Mouse (Mus musculus) common myeloid progenitor, adult 5-6 weeks (primary cell): ENCODE results near the gene Cd3g. TPM values are rescaled to one million over a fixed set of nuclear protein-coding genes. Genes with fewer than 3 reads are reported as not detected.

Source experiments
- ATAC-seq: replicated peaks from 2 replicates; pipeline ENCODE4 v1.8.0; 2016; ENCODE audit warnings: low read depth, mild to moderate bottlenecking, moderate TSS enrichment, inconsistent platforms; ENCODE audit not compliant: poor library complexity, severe bottlenecking
- total RNA-seq: library from RNA; stranded (forward); fragments of 200-1000, 187-1606 nt; gene quantifications from 2 replicates; pipeline ENCODE4 v1.2.3, GENCODE M21; 2017

The Cd3g gene
- total RNA-seq, 1 experiment from 2014 or later, result 1.4 TPM

- ATAC-seq, result peak; percentile 80
These were observed 59.1 kb downstream of the Cd3g start for GRCm38 (mm10) chr9:44921123-44921468.

DNA sequence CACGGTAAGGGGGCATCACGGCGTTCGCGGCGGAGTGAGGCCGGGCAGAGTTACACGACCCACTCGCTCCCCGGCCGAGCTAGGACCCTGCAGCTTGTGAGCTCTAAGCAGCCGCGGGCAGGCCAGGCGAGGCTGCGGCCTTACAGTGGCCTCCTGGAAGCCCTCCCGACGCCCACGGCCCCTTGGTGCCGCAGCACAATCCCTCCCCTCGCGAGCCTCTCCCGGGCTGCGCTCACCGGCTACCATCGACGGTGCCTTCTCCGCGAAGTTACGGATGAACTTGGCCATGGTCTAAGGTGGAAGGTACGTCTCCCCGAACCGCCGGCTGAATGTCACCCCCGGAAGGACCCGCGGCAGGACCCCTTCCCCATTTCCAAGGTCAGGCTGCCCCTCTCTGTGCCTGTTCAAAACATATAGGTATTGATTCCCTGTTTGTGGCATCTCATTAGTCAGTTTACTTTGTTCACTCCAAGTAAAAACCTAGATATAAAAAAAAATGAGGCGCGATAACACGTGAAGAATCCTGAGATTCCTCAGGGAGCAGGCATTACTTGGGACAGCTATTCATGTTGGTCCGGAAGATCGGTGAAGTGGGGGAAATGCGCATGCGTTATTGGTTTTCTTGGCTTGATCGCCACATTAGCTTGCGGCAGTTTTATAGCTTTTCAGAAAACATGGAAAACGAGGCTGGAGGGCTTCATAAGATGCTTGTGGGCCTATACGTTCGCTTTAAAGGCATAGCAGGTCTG lies 59.7 kb downstream of the Cd3g start, which contains the start of gene Atp5l:
Gene Atp5l, minus strand, starts transcription at position 369 of the 749 bp plus-strand sequence.
- peak; percentile 88 for ATAC-seq

DNA sequence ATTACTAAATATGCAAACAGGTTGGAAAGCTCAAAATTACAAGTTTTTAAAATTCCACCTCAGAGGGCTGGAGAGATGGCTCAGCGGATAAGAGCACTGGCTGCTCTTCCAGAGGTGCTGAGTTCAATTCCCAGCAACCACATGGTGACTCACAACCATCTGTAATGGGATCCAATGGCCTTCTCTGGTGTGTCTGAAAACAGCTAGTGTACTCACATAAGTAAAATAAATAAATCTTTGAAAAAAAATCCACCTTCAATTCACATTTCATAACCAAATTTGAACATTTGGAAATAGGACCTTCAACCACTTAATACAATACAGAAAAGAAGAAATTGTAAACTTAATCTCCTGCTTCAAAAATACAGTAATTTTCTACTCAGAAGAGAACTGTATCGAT lies 60.6 kb downstream of the Cd3g start:
- no peak for ATAC-seq

Other genes starting within 250 kb of the Cd3g start
- gene Phldb1, start 245.2 kb downstream of the Cd3g start, total RNA-seq, result 7.9 and 9.5 TPM in 2 replicates
- gene Arcn1, start 212.6 kb downstream of the Cd3g start, total RNA-seq, result 167 and 196 TPM in 2 replicates
- 26.1 and 37.7 TPM in 2 replicates for gene Ift46, start 212.5 kb downstream of the Cd3g start, total RNA-seq
- gene Tmem25, start 181.1 kb downstream of the Cd3g start, total RNA-seq, result 0.44 and 1.4 TPM in 2 replicates
- not detected in 2 replicates for gene Ttc36, start 177.4 kb downstream of the Cd3g start, total RNA-seq
- 19.9 and 21.1 TPM in 2 replicates for gene Kmt2a, start 99.1 kb downstream of the Cd3g start, total RNA-seq
- 118 and 199 TPM in 2 replicates for gene Atp5l, start 59.7 kb downstream of the Cd3g start, total RNA-seq
- gene Ube4a, start 14.8 kb downstream of the Cd3g start, total RNA-seq, result 33.7 and 52.3 TPM in 2 replicates
- gene Cd3d, start 1.4 kb upstream of the Cd3g start, total RNA-seq, result 0.05 TPM in 1 of 2 replicates, not detected in the other
- gene Cd3e, start 29.2 kb upstream of the Cd3g start, total RNA-seq, result not detected in 2 replicates
- not detected in 2 replicates for gene Mpzl2, start 59.4 kb upstream of the Cd3g start, total RNA-seq
- gene Mpzl3, start 74.8 kb upstream of the Cd3g start, total RNA-seq, result 0.27 and 1.0 TPM in 2 replicates
- 1.6 and 6.1 TPM in 2 replicates for gene Jaml, start 98.8 kb upstream of the Cd3g start, total RNA-seq
- gene Scn2b, start 137.4 kb upstream of the Cd3g start, total RNA-seq, result not detected in 2 replicates
- not detected in 2 replicates for gene Scn4b, start 158.0 kb upstream of the Cd3g start, total RNA-seq
- gene BC049352, start 201.6 kb upstream of the Cd3g start, total RNA-seq, result not detected in 2 replicates
- 0.19 TPM in 1 of 2 replicates, not detected in the other for gene Tmprss4, start 223.7 kb upstream of the Cd3g start, total RNA-seq